In genomic region chr2:33131500-33132092, GRCm38 (mm10) we compare ENCODE assay signal across 7 mouse cellular contexts. TPM values are rescaled to one million over a fixed set of nuclear protein-coding genes. Genes with fewer than 3 reads are reported as not detected.
DNase-seq lines count a peak whose midpoint lies in the region; ATAC-seq lines count a peak whose summit lies in the region.

Garnl3 (minus strand) TSS chr2:33131654.

- peaks cover 29% of the 10 kb centered on the region for H3K4me1 ChIP-seq in hindbrain, embryonic 15.5 days (replicated peaks)

- DNase-seq in R1 (ENCODE audit: low read depth, low spot score) = peak; percentile 94
- DNase-seq in cerebellum, adult 11 months = peak; percentile 71
- peak; percentile 65 to 68 for DNase-seq in frontal cortex, adult 2 months (ENCODE audit: extremely low spot score in 1 of 2, low spot score in 1 of 2)
- DNase-seq in left cerebral cortex, adult 18-20 months (ENCODE audit: low spot score in 2 of 2) = peak; percentile 45 to 49
- DNase-seq in lung, postnatal 36 days = peak; percentile 82
- DNase-seq in right cerebral cortex, postnatal 14 days = peak; percentile 63

- H3K36me3 ChIP-seq in hindbrain, embryonic 15.5 days = peaks cover 6% of the 10 kb centered on the region; the same call in 1 of the 2 replicates

- H3K9ac ChIP-seq in hindbrain, embryonic 15.5 days = peak within 1 kb of the TSS; percentile 56

- peak within 1 kb of the TSS; percentile 89 for H3K4me2 ChIP-seq in hindbrain, embryonic 15.5 days

- H3K9me3 ChIP-seq in hindbrain, embryonic 15.5 days = no peaks in the 10 kb centered on the region

- no peaks in the 10 kb centered on the region for H3K27me3 ChIP-seq in hindbrain, embryonic 15.5 days

- WGBS in hindbrain, embryonic 15.5 days = 2% methylated on average over 22 of the region's 22 CpGs

- peak within 1 kb of the TSS; percentile 66 for H3K27ac ChIP-seq in hindbrain, embryonic 15.5 days (replicated peaks)

- peak; percentile 59 for ATAC-seq in hindbrain, embryonic 15.5 days (ENCODE audit: low FRiP score, low read depth)

- peak within 1 kb of the TSS; percentile 53 for H3K4me3 ChIP-seq in hindbrain, embryonic 15.5 days

RNA-seq across cellular contexts. Expression of gene Garnl3, which starts in this region (rescaled TPM):
- 66.9 and 76.2 TPM in 2 replicates for polyA plus RNA-seq in frontal cortex, adult 2 months (2012; rRNA removed)
- polyA plus RNA-seq in hindbrain, embryonic 15.5 days (2015; fragmentation: Nextera tagmentation; extraction: Ambion mirVana) = 56.7 and 57.1 TPM in 2 replicates
- total RNA-seq in left cerebral cortex, adult 18-20 months (2021) = 100 to 1,000 TPM; 111 to 112 TPM

Comparison
In these comparisons a context has a peak if more than half of its experiments do, and no peak if none do; other contexts are left out.
1. Peak in every context shown above with its lines: DNase-seq, ATAC-seq, H3K4me3 ChIP-seq and H3K27ac ChIP-seq.